Mouse (Mus musculus) stomach, adult 2 months (tissue): ENCODE results near the gene Fbn1. TPM values are rescaled to one million over a fixed set of nuclear protein-coding genes. Genes with fewer than 3 reads are reported as not detected.

Experiments
- polyA plus RNA-seq: library from polyadenylated mRNA; depleted of rRNA; stranded (reverse); fragments of >200 nt; gene quantifications from 2 replicates; pipeline ENCODE4 v1.2.3, GENCODE M21; 2012; rRNA removed

The Fbn1 gene
- 3.7 and 4.7 TPM in 2 replicates for polyA plus RNA-seq

DNA sequence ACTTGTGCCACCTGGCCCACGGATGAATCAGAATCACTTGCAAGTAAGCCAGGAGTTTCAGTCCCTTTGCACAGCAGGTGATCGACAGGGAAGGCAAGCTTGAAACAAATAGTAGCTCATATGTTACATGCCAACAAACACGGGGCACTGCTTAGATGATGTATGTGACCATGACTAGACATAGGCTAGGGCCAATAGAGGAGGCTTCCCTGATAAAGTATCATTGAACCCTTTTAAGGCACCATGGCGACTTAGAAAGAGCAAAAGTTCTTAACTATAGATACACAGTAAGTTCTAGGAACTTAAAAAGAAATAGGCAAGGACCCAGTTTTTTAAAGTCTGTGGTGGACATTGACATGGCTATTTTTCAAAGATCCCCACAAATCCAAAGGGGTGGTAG, at the start of gene Fbn1:
TSS of gene Fbn1 (minus strand) at position 101 of the 400 bp plus-strand sequence.

GRCm38 (mm10) chr2:125505006-125505745, 2.6 kb downstream of the Fbn1 start, which contains the start of gene Gm9913:
Gene Gm9913, plus strand, starts transcription at chr2:125505089.

Other genes starting within 250 kb of the Fbn1 start
- gene Gm9913, start 2.9 kb downstream of the Fbn1 start, polyA plus RNA-seq, result 0.03 TPM in 1 of 2 replicates, not detected in the other
- gene Cep152, start 117.1 kb upstream of the Fbn1 start, polyA plus RNA-seq, result 0.19 and 0.26 TPM in 2 replicates
- 4.2 and 8.8 TPM in 2 replicates for gene Eid1, start 165.1 kb upstream of the Fbn1 start, polyA plus RNA-seq
- 0.15 and 0.34 TPM in 2 replicates for gene Shc4, start 216.2 kb upstream of the Fbn1 start, polyA plus RNA-seq